Mouse (Mus musculus) stomach, postnatal 0 days (tissue): ENCODE data around the gene Hist1h3g. TPM values are rescaled to one million over a fixed set of nuclear protein-coding genes. Genes with fewer than 3 reads are reported as not detected.
"Not testable (repeated sequence)": the region's sequence is repeated elsewhere in the genome, so short reads cannot be mapped to it uniquely, and the experiment has no call there.

Experiments
- ATAC-seq: fragments of 200-750 bp; cut with Nextera tagmentation; 2 replicates; pipeline ENCODE4 v1.8.0; 2017; ENCODE audit not compliant: low FRiP score, low TSS enrichment
- DNase-seq: peaks from one replicate; pipeline ENCODE4 v3.0.0-alpha.2; 2016; ENCODE audit warnings: low spot score
- H3K27ac ChIP-seq: fragments of 300-500 bp; sonication (generic); replicated peaks from 2 replicates; pipeline ENCODE4 v1.5.1; 2014; ENCODE audit warnings: mild to moderate bottlenecking, control low read depth
- H3K27me3 ChIP-seq: fragments of 300-500 bp; sonication (generic); 2 replicates; pipeline ENCODE4 v1.6.1; 2014; ENCODE audit warnings: low read length; ENCODE audit not compliant: control insufficient read depth, insufficient read depth
- H3K36me3 ChIP-seq: fragments of 300-500 bp; sonication (generic); 2 replicates; pipeline ENCODE4 v1.6.1; 2014; ENCODE audit warnings: low read length, mixed read lengths; ENCODE audit not compliant: control insufficient read depth, insufficient read depth
- H3K4me1 ChIP-seq: fragments of 300-500 bp; sonication (generic); replicated peaks from 2 replicates; pipeline ENCODE4 v1.6.1; 2014; ENCODE audit warnings: antibody characterized with exemption; ENCODE audit not compliant: control insufficient read depth, insufficient read depth
- H3K4me2 ChIP-seq: fragments of 300-500 bp; sonication (generic); replicated peaks from 2 replicates; pipeline ENCODE4 v1.6.1; 2014; ENCODE audit warnings: low read depth, mild to moderate bottlenecking, control low read depth, moderate library complexity
- H3K4me3 ChIP-seq: fragments of 300-500 bp; sonication (generic); 2 replicates; pipeline ENCODE4 v1.5.1; 2014; ENCODE audit warnings: low read depth, low read length, control low read depth
- H3K9ac ChIP-seq: fragments of 300-500 bp; sonication (generic); 2 replicates; pipeline ENCODE4 v1.6.1; 2014; ENCODE audit warnings: mild to moderate bottlenecking, low read length, control low read depth, mixed read lengths
- H3K9me3 ChIP-seq: fragments of 300-500 bp; sonication (generic); 2 replicates; pipeline ENCODE4 v1.6.1; 2016; ENCODE audit warnings: low read length; ENCODE audit not compliant: control insufficient read depth
- CTCF ChIP-seq: IDR thresholded peaks from 2 replicates; pipeline ENCODE4 v1.5.1; 2016; ENCODE audit warnings: antibody characterized with exemption, low read depth, mild to moderate bottlenecking, moderate library complexity
- EP300 ChIP-seq: optimal IDR thresholded peaks from 2 replicates; pipeline ENCODE3; 2016; ENCODE audit warnings: antibody characterized with exemption
- WGBS: fragments of 180-500 bp; shearing (Covaris S2); extraction: QIAGEN DNeasy Blood & Tissue Kit; methylation state at CpG from one replicate; pipeline ENCODE4 v1.1.7; 2014; 5-methylcytosine and 5-hydroxymethylcytosine counted together
- polyA plus RNA-seq: library from polyadenylated mRNA; unstranded; fragments of >200 nt; fragmentation: Nextera tagmentation; extraction: Ambion mirVana; gene quantifications from 2 replicates; pipeline ENCODE4 v1.2.1, GENCODE M21; 2015

The Hist1h3g gene
- polyA plus RNA-seq, 1 experiment from 2014 or later: 3.4 TPM

DNA sequence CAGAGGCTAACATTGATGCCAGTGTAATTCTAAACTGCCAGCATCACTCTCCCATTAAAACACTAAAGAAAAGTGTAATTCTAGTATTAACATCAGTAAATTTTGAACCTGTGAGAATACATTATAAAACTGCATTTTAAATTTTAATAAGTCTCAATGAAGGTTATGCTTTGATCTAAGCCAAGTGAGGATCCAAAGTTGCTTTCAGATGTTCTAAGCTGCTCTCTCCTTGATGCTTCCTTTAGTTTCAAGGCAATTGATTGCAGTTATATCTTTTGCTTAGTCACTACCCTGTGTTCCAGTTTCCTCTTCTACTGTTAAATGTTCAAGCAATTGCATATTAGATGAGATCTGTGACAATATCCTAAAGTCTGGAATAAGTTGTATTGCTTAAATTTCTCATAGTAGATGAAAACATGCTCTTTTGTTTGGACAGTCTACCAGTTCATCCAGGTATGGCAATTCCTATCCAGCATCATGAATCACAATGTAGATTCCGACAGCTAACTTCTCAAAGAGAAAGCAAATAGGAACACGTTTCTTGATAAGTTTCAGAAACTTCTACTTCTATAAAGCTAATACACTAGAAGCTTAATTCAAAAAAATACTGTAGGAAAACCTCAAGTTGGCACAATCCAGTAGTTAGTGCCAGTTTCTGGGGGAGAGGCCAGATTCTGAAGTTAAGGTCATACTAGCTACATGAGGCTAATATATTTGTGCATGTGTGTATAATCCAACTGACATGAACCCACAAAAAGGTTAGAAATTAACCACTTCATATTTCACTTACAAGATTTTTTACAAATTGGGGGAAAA, 37.2 kb downstream of the Hist1h3g start:
- Histone ChIP-seq H3K4me3 (peak overlapping the region; percentile 42), H3K9me3 (no peaks in the 10 kb centered on the region), H3K27ac (peak overlapping the region; percentile 93), H3K4me1 (peaks cover 3% of the 10 kb centered on the region; the same call in 1 of the 2 replicates), H3K36me3 (no peaks in the 10 kb centered on the region), H3K4me2 (peak overlapping the region; percentile 59), H3K9ac (peak overlapping the region; percentile 32; the same call in 1 of the 2 replicates), H3K27me3 (no peaks in the 10 kb centered on the region)
- TF ChIP-seq CTCF: no peak
- TF ChIP-seq EP300: no peak
- 20% methylated on average over 2 of the region's 2 CpGs for WGBS
- DNase-seq (no peak), ATAC-seq (no peak)

GRCm38 (mm10) chr13:23573034-23573897, 38.0 kb downstream of the Hist1h3g start:
- H3K4me3 ChIP-seq: peak overlapping the region; percentile 42
- not testable (repeated sequence) for ATAC-seq, DNase-seq, H3K36me3 ChIP-seq, H3K9me3 ChIP-seq, H3K4me1 ChIP-seq, H3K27me3 ChIP-seq
- peak overlapping the region; percentile 83 for H3K27ac ChIP-seq
- peak overlapping the region; percentile 59 for H3K4me2 ChIP-seq
- peak overlapping the region; percentile 61 for H3K9ac ChIP-seq
- WGBS: 5% methylated on average over 18 of the region's 20 CpGs

GRCm38 (mm10) chr13:23573898-23574524, 38.8 kb downstream of the Hist1h3g start, which contains the start of the genes Hist1h2bf and Hist1h2ad:
Gene Hist1h2bf, minus strand, starts transcription at chr13:23574196.
Gene Hist1h2ad, plus strand, starts transcription at chr13:23574381.
- TF ChIP-seq EP300: peak; percentile 95
- peak within 1 kb of the TSS; percentile 61 for H3K9ac ChIP-seq
- ATAC-seq (peak; percentile 92), DNase-seq (peak; percentile 88)
- not testable (repeated sequence) for H3K27me3 ChIP-seq, H3K4me1 ChIP-seq, H3K9me3 ChIP-seq, H3K36me3 ChIP-seq
- H3K4me2 ChIP-seq: peak within 1 kb of the TSS; percentile 59
- peak within 1 kb of the TSS; percentile 83 for H3K27ac ChIP-seq
- WGBS: under 1% methylated on average over 21 of the region's 42 CpGs
- peak within 1 kb of the TSS; percentile 42 for H3K4me3 ChIP-seq

GRCm38 (mm10) chr13:23574546-23575170, 39.4 kb downstream of the Hist1h3g start:
- H3K4me3 ChIP-seq: peak overlapping the region; percentile 22; the same call in 1 of the 2 replicates
- peak overlapping the region; percentile 69 for H3K27ac ChIP-seq
- H3K36me3 ChIP-seq, H3K27me3 ChIP-seq, H3K9me3 ChIP-seq, DNase-seq, H3K9ac ChIP-seq, H3K4me1 ChIP-seq: not testable (repeated sequence)
- ATAC-seq: peak; percentile 6
- H3K4me2 ChIP-seq: peak overlapping the region; percentile 47
- WGBS: under 1% methylated on average over 5 of the region's 39 CpGs

GRCm38 (mm10) chr13:23575271-23575851, 40.1 kb downstream of the Hist1h3g start, which contains the start of gene Hist1h3d:
Gene Hist1h3d, plus strand, starts transcription at chr13:23575763.
- H3K4me3 ChIP-seq: peak within 1 kb of the TSS; percentile 39
- H3K9ac ChIP-seq: peak within 1 kb of the TSS; percentile 58
- H3K27me3 ChIP-seq: no peaks in the 10 kb centered on the region
- peak within 1 kb of the TSS; percentile 55 for H3K4me2 ChIP-seq
- WGBS: under 1% methylated on average over 18 of the region's 18 CpGs
- peaks cover 3% of the 10 kb centered on the region; the same call in 1 of the 2 replicates for H3K4me1 ChIP-seq
- TF ChIP-seq CTCF (no peak), EP300 (no peak)
- peak; percentile 72 for ATAC-seq
- H3K36me3 ChIP-seq: no peaks in the 10 kb centered on the region
- peak; percentile 51 for DNase-seq
- no peaks in the 10 kb centered on the region for H3K9me3 ChIP-seq
- peak within 1 kb of the TSS; percentile 76 for H3K27ac ChIP-seq

DNA sequence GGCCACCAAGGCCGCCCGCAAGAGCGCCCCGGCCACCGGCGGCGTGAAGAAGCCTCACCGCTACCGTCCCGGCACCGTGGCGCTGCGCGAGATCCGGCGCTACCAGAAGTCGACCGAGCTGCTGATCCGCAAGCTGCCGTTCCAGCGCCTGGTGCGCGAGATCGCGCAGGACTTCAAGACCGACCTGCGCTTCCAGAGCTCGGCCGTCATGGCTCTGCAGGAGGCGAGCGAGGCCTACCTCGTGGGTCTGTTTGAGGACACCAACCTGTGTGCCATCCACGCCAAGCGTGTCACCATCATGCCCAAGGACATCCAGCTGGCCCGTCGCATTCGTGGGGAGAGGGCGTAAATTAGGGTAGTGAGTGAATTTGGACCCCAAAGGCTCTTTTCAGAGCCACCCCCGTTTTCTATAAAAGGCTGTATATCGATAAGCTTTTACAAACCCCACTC, 40.7 kb downstream of the Hist1h3g start:
- WGBS: 2% methylated on average over 8 of the region's 40 CpGs
- DNase-seq, H3K9me3 ChIP-seq, H3K4me1 ChIP-seq, H3K36me3 ChIP-seq, ATAC-seq, H3K27me3 ChIP-seq: not testable (repeated sequence)
- Histone ChIP-seq H3K4me3 (peak overlapping the region; percentile 39), H3K4me2 (peak overlapping the region; percentile 55), H3K27ac (peak overlapping the region; percentile 76), H3K9ac (peak overlapping the region; percentile 58)
